Mouse (Mus musculus) forebrain, embryonic 10.5 days (tissue): ENCODE measurements around the gene Arhgap10. TPM values are rescaled to one million over a fixed set of nuclear protein-coding genes. Genes with fewer than 3 reads are reported as not detected.

Experiments used
- DNase-seq: peaks from one replicate; pipeline ENCODE4 v3.0.0-alpha.2; 2017; ENCODE audit warnings: low spot score; ENCODE audit errors: extremely low spot score
- H3K27ac ChIP-seq: fragments of 300-500 bp; sonication (generic); 2 replicates; pipeline ENCODE4 v1.5.1; 2016; ENCODE audit warnings: mild to moderate bottlenecking
- H3K27me3 ChIP-seq: fragments of 300-500 bp; sonication (generic); 2 replicates; pipeline ENCODE4 v1.6.1; 2016; ENCODE audit warnings: mild to moderate bottlenecking; ENCODE audit not compliant: poor library complexity, severe bottlenecking
- H3K36me3 ChIP-seq: fragments of 300-500 bp; sonication (generic); replicated peaks from 2 replicates; pipeline ENCODE4 v1.6.1; 2016; ENCODE audit warnings: mild to moderate bottlenecking, moderate library complexity
- H3K4me1 ChIP-seq: fragments of 300-500 bp; sonication (generic); 2 replicates; pipeline ENCODE4 v1.6.1; 2016
- H3K4me3 ChIP-seq: fragments of 300-500 bp; sonication (generic); 2 replicates; pipeline ENCODE4 v1.5.1; 2016; ENCODE audit warnings: mild to moderate bottlenecking, moderate library complexity
- H3K9me3 ChIP-seq: fragments of 300-500 bp; sonication (generic); 2 replicates; pipeline ENCODE4 v1.6.1; 2016; ENCODE audit warnings: mild to moderate bottlenecking, moderate library complexity
- WGBS: fragments of 180-500 bp; shearing (Covaris S2); methylation state at CpG from one replicate; pipeline ENCODE4 v1.1.7; 2016; 5-methylcytosine and 5-hydroxymethylcytosine counted together
- polyA plus RNA-seq: library from polyadenylated mRNA; unstranded; fragments of >200 nt; fragmentation: Nextera tagmentation; extraction: Ambion mirVana; gene quantifications from 2 replicates; pipeline ENCODE4 v1.2.1, GENCODE M21; 2016

Gene Arhgap10
- polyA plus RNA-seq: 20.9 and 21.0 TPM in 2 replicates

DNA sequence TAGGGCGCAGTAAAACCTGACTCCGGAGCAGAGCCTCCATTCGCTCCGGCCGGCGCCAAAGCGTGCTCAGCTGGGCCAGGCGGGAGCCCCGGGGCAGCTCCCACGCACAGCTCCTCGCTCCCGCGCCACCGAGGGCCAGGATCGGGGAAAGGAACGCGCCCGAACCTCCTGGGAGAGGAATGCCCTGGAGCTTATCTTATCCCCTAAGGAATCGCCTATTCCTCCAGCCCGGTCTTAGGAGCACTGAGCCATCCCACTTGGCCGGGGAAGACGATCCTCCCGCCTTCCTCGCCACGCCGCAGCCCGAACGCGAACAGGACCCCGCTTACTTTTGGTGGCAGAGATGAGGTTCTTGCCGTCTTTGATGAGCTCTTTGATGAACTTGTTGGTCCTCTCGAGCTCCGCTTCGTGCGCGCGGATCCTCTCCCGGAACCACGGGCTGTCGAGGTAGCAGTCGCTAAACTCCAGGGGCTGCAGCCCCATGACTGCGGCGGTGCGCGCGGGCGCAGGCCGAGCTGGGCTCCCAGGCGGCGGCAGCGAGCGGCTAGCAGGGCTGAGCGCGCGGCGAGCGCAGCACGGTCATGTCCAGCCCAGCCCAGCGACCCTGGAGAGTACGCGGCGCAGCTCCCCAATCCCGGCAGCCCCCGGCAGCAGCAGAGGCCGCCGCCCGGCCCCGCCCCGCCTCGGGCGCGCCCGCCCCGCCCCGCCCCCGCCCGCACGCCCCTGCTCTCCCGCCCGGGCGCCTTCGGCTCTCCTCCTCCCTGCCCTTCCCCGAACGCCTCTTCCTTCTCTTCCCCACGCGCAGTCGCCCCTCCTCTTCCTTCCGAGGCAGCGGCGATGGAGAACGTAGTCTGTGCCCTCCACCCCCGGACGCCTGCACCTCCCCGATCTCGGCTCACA is at the start of gene Arhgap10:
Arhgap10 (minus strand) TSS at position 653 of the 900 bp plus-strand sequence.
- Histone ChIP-seq H3K9me3 (no peaks in the 10 kb centered on the region), H3K27ac (peak within 1 kb of the TSS; percentile 91), H3K4me1 (peaks cover 57% of the 10 kb centered on the region), H3K36me3 (no peaks in the 10 kb centered on the region), H3K4me3 (peak within 1 kb of the TSS; percentile 75), H3K27me3 (peaks cover 60% of the 10 kb centered on the region)
- under 1% methylated on average over 84 of the region's 95 CpGs for WGBS
- DNase-seq: peak; percentile 85

DNA sequence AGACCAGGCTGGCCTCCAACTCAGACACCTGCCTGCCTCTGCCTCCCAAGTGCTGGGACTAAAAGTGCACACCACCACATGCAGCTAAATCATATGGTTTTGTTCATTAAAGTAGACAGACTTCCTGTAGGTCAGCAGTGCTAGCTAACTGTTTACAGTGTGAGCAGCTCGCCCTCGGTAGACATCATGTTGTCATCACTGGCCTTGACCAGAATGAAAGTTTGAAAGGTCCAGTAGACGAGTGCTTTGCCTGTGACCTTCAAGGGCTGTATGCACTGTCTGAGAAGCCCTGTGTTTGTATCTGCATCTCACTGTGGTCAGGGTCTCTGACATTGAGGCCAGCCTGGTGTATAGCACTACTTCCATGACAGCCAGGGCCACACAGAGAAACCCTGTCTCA is 43.7 kb upstream of the Arhgap10 start:
- Histone ChIP-seq H3K27ac (no peak overlapping the region), H3K36me3 (peaks cover 96% of the 10 kb centered on the region), H3K4me1 (no peaks in the 10 kb centered on the region), H3K27me3 (no peaks in the 10 kb centered on the region), H3K9me3 (no peaks in the 10 kb centered on the region), H3K4me3 (no peak overlapping the region)
- WGBS: 91% methylated on average over 3 of the region's 3 CpGs
- DNase-seq: no peak

DNA sequence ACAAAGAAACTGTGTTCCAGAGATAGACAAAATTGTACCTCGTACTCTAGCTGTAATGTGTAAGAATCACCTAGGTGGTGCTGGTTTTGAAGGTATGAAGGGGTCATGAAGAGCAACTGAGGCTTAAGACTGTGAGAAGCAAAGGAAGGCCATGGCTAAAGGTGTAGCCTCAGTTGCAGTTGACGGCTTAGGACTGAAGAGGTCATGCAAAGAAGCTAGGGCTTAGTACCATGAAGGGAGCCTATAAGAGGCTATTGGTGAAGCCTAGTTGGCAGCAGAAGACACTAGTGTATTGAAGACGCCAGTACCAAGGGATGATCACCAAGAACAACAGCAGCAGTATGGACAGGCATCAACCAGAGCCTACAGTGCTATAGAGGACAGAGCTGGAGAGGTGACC is 34.7 kb upstream of the Arhgap10 start:
- WGBS: 95% methylated on average over 3 of the region's 3 CpGs
- Histone ChIP-seq H3K27ac (no peak overlapping the region), H3K36me3 (peaks cover 63% of the 10 kb centered on the region), H3K9me3 (no peaks in the 10 kb centered on the region), H3K27me3 (no peaks in the 10 kb centered on the region), H3K4me1 (peaks cover 20% of the 10 kb centered on the region), H3K4me3 (no peak overlapping the region)
- no peak for DNase-seq

DNA sequence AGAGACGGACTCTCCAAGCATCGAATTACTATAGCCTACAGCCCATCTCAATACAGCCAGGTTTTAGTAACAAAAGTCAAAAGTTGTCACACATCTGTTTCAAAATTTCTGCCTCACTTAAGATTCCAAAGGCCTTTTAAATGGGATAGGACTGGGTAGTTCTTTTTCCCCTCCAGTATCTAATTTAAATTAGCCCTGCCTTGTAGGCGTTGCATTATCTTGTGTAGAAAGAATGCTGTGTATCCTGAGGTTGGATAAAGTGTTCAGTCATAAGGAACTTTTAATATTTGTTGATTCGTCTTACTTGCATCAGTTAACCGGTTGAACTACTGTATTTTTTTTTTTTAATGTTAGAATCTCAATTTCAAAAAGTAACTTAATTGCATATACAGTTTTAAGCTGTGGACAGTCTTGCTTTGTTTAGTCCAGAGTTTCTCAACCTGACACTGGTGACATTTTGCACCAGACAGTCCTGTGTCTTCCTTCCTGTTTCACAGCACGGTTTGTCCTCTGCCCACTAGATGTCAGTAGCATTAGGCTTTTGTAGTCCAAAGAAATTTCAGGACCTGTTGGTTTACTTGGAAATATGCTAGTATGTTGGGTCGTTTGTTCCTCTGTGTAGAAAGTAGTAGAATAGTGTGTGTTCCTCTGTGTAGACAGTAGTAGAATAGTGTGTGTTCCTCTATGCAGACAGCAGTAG is 32.3 kb upstream of the Arhgap10 start:
- Histone ChIP-seq H3K36me3 (peaks cover 39% of the 10 kb centered on the region), H3K9me3 (no peaks in the 10 kb centered on the region), H3K27me3 (no peaks in the 10 kb centered on the region), H3K4me3 (peak overlapping the region; percentile 87), H3K27ac (peak overlapping the region; percentile 95), H3K4me1 (peaks cover 20% of the 10 kb centered on the region)
- DNase-seq: no peak
- WGBS: 33% methylated on average over 7 of the region's 7 CpGs

DNA sequence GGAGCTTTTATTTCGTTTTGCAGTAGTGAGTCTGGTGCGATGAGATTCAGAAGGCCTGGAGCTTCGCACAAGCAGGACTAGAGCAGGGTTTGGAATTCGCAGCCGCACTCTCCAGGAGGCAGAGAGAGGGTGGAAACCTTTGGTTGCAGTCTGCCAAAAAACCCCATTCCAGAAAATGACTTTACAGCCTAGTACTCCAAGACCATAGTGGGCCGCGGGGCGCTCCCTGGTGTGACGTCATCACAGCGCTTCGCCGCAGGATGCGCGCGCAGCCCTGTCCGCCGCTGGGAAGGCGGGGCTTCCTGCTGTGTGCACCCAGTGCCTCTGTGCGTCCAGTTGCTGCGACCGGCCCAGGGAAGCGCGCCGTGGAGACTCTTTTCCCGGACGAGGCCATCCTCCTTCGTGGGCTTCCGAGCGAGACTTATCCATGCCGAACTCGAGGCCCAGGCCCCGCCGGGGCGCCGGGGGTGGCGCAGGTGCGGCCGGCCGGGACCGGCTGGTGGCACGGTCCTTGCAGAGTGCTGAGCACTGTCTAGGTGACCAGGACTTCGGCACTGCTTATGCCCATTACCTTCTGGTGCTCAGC is 31.5 kb upstream of the Arhgap10 start, which contains the start of gene Prmt9:
Prmt9 (plus strand) TSS at position 277 of the 586 bp plus-strand sequence.
- Histone ChIP-seq H3K27me3 (no peaks in the 10 kb centered on the region), H3K27ac (peak within 1 kb of the TSS; percentile 95), H3K4me1 (peaks cover 20% of the 10 kb centered on the region), H3K4me3 (peak within 1 kb of the TSS; percentile 87), H3K36me3 (peaks cover 32% of the 10 kb centered on the region), H3K9me3 (no peaks in the 10 kb centered on the region)
- WGBS: 4% methylated on average over 42 of the region's 42 CpGs
- DNase-seq: peak; percentile 87

DNA sequence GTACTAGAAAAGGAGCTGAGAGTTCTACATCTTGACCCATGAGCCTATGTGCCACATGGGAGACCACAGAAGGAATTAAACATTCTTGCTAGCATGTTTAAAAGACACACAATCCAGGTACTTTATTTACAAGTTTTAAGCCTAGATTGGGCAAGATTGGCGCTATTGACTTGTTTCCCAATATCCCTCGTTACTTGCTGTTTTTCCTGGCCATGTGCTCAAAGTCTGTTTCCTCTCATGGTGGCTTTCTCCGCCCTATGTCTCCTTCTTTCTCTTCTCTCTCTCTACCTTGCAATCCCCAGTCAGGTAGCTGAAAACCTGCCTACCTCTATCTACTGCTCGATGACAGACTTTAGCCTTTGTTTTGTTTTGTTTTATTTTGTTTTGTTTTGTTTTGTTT is 27.9 kb upstream of the Arhgap10 start:
- Histone ChIP-seq H3K27me3 (no peaks in the 10 kb centered on the region), H3K27ac (no peak overlapping the region), H3K4me3 (no peak overlapping the region), H3K9me3 (no peaks in the 10 kb centered on the region), H3K36me3 (no peaks in the 10 kb centered on the region), H3K4me1 (peaks cover 14% of the 10 kb centered on the region)
- DNase-seq: no peak
- WGBS: 90% methylated on average over 4 of the region's 4 CpGs

DNA sequence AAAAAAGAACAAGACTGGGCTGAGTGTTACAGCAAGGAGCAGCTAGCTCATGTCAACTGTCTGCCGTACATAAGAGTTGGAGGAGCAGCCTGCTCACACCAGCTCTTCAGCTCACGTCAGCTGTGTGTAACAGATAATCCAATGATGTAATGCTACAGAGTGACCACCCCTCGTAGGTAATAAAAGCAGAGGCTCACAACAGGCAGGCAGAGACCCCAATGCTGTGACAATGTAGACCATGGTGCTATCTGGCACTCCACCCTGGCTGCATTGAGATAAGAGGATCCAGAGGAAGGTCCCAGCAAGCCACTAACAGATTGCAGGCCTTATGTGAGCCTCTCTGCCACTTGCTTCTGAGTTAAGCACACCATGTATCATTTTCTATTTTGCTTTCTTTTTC is 26.7 kb upstream of the Arhgap10 start:
- Histone ChIP-seq H3K4me1 (0 out of 2 replicates have a peak, but pooled peaks cover 4% of the 10 kb centered on the region), H3K27ac (no peak overlapping the region), H3K27me3 (no peaks in the 10 kb centered on the region), H3K36me3 (no peaks in the 10 kb centered on the region), H3K4me3 (no peak overlapping the region), H3K9me3 (no peaks in the 10 kb centered on the region)
- 82% methylated on average over 3 of the region's 3 CpGs for WGBS
- no peak for DNase-seq

DNA sequence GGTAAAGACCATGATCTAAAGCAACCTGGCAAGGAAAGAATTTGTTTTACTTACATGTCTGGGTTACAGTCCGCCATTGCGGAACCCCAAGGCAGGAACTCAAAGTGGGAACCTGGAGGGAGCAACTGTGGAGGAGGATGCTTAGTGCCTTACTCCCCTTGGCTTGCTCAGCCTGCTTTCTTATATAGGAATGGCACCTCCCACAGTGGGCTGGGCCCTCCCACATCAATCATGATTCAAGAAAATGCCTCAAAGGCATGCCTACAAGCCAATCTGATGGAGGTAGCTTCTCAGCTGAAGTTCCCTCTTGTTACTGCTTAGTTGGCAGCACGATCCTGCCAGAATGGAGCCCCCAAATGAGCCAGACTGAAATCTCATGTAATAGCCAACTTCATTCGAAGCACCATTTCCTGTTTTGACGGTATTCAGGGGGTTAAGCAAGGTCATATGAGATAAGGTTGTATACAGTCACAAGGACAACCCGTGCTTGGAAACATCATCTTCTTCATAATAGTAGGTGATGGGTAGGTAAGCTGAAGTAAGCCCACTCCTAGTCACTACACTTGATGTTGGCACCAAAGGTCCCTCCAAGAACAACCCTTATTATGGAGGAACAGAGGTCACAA is 25.5 kb upstream of the Arhgap10 start:
- Histone ChIP-seq H3K4me3 (no peak overlapping the region), H3K27me3 (no peaks in the 10 kb centered on the region), H3K4me1 (no peaks in the 10 kb centered on the region), H3K36me3 (no peaks in the 10 kb centered on the region), H3K9me3 (no peaks in the 10 kb centered on the region), H3K27ac (no peak overlapping the region)
- WGBS: 90% methylated on average over 6 of the region's 6 CpGs
- no peak for DNase-seq

DNA sequence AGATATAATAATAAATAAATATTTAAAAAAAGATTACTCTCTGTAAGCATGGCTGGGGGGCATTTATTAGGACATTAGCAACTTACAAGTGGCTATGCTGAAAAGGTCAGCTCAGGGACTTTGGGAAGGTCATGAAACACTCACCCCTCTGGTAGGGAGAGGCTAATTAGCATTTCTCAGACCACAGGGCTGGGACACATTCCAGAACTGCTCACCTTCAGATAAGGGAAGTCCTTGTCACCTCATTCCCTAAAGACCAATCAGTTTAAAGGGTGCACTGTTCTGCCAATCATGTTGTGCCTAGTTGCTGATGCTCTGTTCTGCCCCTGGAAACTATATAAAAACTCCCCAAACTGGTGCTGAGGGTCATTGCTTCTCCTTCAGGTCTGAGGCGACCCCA is 20.5 kb upstream of the Arhgap10 start:
- no peak overlapping the region for H3K4me3 ChIP-seq
- DNase-seq: no peak
- H3K27ac ChIP-seq: no peak overlapping the region
- no peaks in the 10 kb centered on the region for H3K36me3 ChIP-seq
- H3K9me3 ChIP-seq: no peaks in the 10 kb centered on the region
- no peaks in the 10 kb centered on the region for H3K4me1 ChIP-seq
- no peaks in the 10 kb centered on the region for H3K27me3 ChIP-seq
- WGBS: 70% methylated on average over 1 of the region's 1 CpGs

DNA sequence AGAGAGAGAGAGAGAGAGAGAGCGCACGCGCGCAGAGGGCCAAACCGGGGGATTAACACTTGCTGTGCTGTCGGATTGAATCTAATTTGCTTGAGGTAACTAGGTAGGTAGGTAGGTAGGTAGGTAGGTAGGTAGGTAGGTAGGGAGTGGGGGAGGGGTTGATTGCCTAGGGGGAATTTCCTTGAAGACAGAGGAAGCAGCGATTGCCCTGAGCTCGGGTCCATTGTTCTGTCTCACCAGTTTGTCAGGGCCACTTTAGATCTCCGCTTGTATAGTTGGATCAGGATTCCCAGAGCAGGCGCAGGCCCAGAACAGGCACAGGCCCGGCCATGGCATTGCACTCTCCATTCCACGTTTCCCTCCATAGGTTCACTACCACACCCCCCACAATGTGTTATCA is 19.1 kb upstream of the Arhgap10 start:
- H3K4me1 ChIP-seq: no peaks in the 10 kb centered on the region

DNA sequence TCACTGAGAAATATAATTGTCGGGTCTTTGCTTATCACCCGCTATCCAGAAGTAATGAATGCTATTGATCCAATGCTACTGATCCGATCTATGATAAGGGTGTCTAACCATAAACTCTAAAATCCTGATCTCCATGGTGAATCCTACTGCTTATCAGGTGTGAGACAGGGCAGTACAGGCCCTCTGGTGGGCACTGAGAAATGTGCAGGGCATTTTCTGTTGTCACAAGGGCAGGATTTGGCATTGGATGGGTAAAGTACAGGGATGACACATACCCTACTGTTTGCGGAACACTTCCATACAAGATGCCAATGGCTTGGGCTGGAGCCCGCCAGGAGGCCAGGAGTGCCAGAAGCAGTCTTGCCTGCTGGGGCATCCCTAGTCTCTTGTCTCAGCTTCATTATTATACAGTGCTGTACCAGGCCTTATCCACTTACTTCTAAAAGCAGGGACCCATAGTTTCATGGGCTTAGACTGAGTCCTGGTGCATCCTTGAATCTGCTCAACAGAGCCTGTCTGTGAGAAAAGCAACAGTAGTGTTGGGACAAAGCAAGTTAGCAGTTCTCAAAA is 17.4 kb upstream of the Arhgap10 start:
- no peak overlapping the region for H3K4me3 ChIP-seq
- no peaks in the 10 kb centered on the region for H3K9me3 ChIP-seq
- WGBS: 91% methylated on average over 5 of the region's 5 CpGs
- DNase-seq: no peak
- H3K27me3 ChIP-seq: no peaks in the 10 kb centered on the region
- no peak overlapping the region for H3K27ac ChIP-seq
- H3K36me3 ChIP-seq: no peaks in the 10 kb centered on the region
- no peaks in the 10 kb centered on the region for H3K4me1 ChIP-seq

More for the DNA sequence above, 19.1 kb upstream of the Arhgap10 start:
- Histone ChIP-seq H3K36me3 (no peaks in the 10 kb centered on the region), H3K4me3 (no peak overlapping the region), H3K27ac (no peak overlapping the region), H3K9me3 (no peaks in the 10 kb centered on the region), H3K27me3 (no peaks in the 10 kb centered on the region)
- 66% methylated on average over 8 of the region's 12 CpGs for WGBS
- DNase-seq: no peak

DNA sequence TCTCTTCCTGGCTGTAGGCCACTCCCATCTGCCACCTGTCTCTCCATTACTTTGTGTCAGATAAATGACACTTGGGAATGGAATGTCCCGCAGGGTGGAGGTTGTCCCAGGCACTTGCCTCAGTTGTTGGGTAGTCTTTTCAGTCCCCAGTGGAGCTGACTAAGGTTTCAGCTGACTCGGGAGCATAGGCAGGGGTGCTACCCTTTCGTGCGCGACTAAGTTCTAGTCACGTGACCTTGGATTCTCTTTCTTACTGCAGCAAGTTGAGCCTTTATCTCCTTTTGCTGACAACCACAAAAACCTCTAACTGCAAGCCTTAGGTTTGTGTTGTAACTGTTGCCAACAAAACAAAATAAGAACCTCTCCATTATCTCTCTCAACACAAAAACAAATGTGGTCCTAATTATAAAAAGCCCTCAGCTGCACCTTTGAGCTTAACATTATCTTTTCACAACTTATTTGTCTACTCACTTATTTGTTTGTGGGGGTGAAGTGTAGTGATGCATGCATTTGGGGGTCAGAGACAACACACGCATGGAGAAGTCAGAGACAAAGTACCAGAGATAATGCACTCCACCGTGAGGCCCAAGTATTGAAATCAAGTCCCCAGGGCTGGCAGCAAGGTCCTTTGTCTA is 16.7 kb upstream of the Arhgap10 start:
- H3K9me3 ChIP-seq: no peaks in the 10 kb centered on the region
- DNase-seq: no peak
- H3K4me3 ChIP-seq: no peak overlapping the region
- 74% methylated on average over 8 of the region's 8 CpGs for whole genome bisulfite sequencing
- no peaks in the 10 kb centered on the region for H3K27me3 ChIP-seq
- no peaks in the 10 kb centered on the region for H3K4me1 ChIP-seq
- no peaks in the 10 kb centered on the region for H3K36me3 ChIP-seq
- no peak overlapping the region for H3K27ac ChIP-seq
